Mouse (Mus musculus) cerebellum, adult 8-10 months (tissue): Measurements from ENCODE around the gene Ppp2r3d.
"Not testable (repeated sequence)": the region's sequence is repeated elsewhere in the genome, so short reads cannot be mapped to it uniquely, and the experiment has no call there.

Source experiments
- DNase-seq: peaks from one replicate; pipeline ENCODE4 v3.0.0; 2022

Ppp2r3d gene

DNA sequence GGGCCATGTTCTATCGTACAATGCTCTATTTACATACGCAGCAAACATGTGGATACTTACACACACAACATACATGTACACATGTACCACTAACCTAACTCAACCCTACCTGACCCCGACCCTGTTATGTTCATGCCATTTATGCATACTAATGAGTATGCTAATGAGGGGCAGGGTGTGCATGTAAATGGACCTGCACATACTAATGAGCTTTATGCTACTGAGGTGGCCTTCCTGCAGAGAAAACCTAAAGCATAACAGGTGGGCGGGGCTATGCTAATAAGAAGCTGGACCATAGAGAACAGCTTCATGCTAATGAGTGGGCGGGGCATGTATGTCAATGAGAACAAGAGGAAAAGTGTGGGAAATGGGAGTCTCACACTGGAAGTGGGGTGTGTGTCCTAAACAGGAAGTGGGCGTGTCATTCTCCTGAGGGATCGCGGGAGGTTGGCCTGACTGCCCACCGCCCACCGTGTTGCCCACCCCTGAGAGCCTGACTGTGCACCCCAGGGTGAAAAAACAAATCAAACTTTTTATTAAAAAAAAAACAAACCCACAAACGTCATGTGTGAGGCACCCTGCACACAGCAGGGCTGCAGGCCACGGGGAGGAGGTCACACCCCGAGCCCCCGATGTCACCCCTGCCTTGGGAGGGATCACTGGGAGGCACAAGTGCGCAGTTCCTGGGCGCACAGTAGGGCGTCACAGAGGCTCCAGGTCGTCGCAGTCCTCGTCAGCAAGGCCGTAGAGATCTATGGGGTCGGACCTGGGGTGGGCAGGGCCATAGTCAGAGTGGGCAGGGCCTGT is at the start of gene Ppp2r3d:
Gene Ppp2r3d, minus strand, starts transcription at position 803 of the 807 bp plus-strand sequence.
- peak; percentile 14 for DNase-seq

DNA sequence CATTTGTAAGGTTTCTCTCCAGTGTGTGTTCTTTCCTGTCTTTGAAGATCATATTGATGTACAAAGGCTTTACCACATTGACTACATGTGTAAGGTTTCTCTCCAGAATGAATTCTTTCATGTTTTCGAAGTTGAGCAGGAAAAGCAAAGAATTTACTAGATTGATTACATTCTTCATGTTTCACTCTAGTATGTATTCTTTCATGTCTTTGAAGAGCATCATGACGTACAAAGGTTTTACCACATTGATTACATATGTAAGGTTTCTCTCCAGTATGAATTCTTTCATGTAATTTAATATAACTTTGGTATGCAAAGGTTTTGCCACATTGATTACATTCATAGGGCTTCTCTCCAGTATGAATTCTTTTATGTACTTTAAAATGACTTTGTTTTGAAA is 17.0 kb upstream of the Ppp2r3d start, which contains the start of gene Gm21836:
Gene Gm21836, minus strand, starts transcription at position 101 of the 400 bp plus-strand sequence.
- DNase-seq = not testable (repeated sequence)

DNA sequence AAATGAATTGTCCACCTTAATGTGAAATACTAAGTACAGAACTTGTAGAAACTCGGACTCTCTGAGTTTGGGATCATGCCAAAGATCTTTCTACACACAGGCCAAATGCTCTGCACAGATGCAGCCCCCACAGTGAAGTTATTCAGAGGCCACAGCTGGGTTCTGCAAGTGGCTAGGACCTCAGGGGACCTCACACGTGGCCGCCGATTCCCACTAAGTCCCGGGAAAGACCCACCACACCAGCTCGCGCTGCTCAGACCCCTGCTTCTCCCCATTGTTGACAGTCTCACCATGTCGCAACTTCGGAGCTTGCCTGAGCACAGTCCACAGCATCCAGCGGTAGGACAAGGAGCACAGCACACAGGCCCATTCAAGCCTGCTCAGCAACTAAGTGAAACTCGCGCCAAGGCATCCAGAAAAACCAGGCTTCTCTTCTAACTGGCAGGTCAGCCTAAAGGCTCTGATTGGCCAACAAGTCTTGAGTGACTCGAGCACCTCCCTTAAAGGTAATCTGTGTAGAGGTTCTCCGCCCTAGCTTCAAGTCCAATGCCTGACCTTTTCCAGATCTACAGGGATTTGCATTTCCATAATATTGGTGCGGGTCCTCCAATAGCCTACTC is 3.8 kb upstream of the Ppp2r3d start:
- DNase-seq = not testable (repeated sequence)

DNA sequence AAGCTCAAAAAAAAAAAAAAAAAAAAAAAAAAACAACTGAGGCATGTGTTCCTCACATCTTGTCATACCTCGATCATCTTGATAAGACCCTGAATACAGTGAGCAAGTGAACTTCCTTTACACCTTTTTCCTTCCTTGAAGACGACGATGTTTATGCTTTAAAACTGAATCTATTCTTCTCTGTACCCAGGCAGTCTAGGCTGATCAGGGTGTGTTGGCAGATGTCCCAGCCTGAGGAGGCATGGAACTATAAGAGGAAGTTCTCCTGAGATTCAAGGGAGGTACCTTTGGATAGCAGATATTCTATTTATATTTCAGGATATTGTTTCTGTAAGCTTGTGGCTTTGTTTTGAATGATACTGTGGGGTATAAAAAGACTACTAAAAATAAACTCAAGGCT is 1.4 kb upstream of the Ppp2r3d start:
- no peak for DNase-seq

DNA sequence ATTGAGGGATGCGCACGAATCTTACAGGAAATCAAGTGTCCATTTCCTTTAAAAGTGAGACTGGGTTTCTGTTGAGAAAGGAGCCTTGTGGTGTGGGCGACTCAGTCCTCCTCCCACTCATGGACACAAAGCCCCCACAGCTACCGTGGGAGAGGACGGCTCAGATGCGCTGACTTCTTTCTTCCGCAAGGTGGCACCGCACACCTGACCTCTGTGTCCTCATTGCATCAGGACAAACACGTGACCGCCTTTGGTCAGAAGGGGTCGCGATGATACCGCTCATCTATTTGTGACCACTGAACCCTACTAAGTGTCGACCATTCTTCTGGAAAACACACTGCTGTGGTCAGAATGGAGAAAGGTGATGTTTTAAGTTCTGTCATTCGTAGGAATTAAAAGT is 1.0 kb downstream of the Ppp2r3d start:
- DNase-seq = peak; percentile 5

DNA sequence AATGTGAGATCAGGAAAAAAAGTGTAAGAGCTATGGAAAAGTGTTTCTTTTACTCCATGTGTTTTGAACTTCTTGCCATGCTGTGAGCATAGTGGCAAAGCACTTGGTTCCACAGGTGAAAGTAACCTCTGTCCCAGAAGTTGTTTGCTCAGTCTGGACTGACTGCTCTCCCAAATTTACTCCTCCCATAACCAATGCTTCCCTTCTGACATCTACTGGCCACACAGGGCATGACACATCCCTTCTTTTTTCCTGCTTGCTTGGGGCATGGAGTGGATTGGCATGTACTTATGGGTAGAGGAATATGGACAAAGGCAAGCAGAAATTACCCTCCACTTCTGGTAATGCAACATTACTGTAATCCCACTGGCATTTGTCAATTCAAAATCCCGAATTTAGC is 20.1 kb downstream of the Ppp2r3d start:
- no peak for DNase-seq

DNA sequence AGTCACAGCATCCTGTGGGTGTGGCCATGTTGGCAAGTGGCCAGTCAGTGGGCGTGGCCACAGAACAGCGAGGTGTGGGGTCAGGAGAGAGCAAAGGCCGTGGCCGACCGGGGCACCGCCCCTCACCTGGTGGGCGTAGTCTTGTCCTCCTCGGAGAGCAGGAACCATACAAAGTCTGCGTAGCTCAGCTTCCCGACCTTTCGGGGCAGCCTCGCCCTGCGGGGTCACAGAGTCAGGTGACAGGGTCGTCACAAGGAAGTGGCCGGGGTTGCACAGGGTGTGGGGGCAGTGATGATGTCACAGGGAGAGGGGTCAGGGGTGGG is 34.2 kb downstream of the Ppp2r3d start:
- DNase-seq = peak; percentile 38

DNA sequence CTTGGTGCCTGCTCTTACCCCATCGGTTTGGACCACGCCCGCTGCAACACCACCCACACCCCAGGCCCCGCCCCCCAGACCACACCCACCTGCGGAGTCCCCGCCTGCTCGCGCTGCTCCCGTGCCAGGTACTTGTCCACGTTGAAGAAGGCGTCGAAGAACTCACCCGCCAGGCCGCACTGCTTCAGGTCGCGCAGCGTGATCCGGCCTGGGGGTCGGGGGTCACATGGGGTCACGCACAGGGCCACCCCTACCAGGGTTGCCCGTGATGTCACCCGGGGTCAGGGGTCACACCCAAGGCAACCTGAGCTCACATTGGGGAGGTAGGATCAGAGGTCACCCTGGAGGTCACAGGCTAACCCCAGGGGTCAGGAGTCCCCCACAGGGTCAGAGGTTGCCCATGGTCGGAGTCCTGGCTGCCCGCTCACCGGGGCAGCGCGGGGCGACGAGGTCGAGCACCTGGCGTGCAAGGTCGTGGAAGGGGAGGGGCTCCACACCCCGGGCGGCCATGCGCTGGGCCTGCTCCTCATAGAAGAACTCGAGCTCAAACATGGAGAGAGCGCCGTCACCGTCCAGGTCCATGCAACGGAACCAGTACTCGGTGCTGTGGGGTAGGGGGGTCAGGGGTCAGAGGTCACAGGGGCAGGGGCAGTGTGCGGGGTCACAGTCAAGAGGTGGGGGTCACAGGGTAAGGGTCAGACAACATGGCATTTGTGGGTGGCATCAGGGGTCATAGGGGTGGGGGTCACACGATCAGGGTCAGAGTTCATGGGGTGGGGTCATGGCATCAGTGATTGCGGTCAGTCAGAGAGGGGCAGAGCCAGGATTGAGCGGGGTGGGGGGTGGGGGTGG is 34.8 kb downstream of the Ppp2r3d start:
- peak; percentile 42 for DNase-seq

DNA sequence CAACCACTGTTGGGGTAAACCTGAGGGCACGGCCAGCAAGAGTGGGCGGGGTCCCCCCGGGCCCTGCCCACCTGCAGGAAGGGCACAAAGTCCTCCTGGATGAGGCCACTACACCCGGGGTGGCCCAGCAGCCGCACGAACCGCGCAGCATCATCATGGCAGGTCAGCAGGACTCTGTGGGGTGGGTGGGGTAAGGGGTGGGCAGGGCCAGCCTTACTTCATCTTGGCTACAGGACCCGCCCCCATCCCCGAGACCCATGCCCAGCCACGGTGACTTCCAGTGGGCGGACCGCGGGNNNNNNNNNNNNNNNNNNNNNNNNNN is 36.0 kb downstream of the Ppp2r3d start:
- no peak for DNase-seq

DNA sequence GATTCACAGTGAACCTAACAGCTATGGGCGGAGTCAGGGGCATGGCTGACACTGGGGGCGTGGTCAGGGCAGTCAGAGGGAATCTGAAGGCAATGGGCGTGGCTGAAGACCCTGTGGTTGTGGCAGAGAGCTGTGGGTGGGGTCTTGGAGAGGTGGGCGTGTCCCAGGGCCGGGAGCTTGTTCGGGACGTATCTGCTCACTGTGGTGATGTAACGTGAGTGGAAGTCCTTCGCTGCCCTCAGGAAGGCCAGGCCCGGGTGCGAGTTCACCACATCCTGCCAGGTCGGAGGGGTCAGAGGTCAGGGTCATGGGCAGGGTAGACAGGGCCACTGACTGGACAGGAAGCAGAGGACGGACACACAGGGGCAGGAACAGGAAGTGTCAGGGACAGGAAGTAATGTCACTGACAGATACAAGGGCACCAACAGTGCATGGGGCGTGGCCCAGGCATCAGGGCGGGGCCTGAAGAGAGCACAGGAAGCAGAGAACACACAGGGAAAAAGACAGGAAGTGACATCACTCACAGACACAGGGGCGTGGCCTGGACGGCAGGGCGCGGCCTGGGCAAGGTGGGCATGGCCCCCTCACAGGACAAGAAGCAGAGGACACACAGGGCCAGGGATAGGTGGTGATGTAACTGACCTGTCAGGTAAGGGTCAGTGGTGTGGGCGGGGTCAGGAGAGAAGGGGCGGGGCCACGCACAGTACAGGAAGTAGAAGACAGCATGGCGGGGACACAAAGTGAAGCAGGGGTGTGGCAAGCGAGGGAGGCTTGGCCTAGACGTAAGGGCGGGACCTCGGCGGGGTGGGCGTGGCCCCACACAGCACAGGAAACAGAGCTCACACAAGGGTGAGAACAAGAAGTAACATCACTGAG is 36.6 kb downstream of the Ppp2r3d start:
- peak; percentile 54 for DNase-seq

DNA sequence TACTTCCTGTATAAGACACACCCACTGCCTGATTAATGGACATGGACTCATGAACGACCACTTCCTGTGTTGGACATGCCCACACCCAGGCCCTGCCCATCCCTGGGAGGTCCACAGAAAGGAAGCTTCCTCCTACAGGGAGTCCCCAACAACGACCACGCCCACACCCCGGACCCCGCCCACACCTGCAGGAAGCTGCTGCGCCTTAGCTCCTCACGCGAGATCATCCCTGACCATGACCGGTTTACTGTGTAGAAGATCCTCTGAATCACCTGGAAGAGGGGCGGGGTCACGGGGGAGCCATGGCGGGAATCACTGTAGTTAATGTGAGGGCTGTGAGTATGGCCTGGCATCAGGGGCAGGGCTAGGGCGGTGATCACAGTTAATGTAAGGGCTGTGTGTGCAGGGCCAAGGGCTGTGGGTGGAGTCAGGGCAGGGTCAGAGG is 37.3 kb downstream of the Ppp2r3d start:
- peak; percentile 43 for DNase-seq

DNA sequence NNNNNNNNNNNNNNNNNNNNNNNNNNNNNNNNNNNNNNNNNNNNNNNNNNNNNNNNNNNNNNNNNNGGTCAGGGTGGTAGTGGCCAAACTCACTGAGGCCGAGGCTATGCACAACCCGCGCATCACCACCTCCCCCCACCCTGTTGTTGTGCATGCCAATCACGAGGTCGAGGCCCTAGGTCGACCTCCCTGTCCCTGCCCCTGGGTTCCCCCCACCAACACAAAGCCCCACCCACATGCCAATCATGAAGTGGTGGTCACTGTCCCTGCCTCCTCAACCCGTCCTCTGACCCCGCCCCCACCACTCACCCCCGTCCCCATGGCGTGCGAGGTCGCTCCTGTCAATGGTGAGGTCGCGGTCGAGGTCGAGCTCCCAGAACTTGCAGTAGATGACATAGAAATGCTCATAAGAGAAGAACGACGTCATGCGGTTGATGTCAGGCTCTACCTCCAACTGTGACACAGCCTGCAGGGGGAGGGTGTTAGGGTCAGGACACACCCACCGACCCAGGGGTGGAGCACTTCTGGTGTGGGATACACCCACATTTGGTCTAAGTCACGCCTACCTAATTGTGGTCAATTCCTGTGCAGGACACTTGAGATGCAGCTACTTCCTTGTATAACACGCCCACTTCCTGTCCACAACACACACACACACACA is 37.9 kb downstream of the Ppp2r3d start:
- peak; percentile 34 for DNase-seq

DNA sequence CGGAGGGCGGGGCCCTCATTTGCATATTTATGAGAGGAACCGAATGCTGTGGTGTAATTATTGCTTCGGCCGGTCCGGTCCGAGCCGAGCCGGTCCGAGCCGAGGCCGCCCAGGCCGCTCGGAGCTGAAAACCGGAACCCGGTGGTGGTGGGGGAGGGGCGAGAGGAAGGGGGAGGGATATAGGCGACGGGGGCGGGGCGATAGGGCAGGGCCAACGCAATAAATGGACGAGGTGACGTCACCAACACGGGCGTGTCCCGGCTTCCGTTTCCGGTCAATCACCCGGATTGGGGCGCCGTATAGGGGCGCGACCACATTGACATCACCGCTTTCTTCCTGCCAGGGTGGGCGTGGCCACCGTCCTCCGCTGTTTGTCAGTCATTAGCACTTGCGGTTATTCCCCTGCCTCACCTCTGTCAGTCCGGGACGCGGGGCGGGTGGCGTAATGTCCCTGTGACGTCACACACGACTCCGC is 51.2 kb downstream of the Ppp2r3d start:
- DNase-seq = peak; percentile 97

DNA sequence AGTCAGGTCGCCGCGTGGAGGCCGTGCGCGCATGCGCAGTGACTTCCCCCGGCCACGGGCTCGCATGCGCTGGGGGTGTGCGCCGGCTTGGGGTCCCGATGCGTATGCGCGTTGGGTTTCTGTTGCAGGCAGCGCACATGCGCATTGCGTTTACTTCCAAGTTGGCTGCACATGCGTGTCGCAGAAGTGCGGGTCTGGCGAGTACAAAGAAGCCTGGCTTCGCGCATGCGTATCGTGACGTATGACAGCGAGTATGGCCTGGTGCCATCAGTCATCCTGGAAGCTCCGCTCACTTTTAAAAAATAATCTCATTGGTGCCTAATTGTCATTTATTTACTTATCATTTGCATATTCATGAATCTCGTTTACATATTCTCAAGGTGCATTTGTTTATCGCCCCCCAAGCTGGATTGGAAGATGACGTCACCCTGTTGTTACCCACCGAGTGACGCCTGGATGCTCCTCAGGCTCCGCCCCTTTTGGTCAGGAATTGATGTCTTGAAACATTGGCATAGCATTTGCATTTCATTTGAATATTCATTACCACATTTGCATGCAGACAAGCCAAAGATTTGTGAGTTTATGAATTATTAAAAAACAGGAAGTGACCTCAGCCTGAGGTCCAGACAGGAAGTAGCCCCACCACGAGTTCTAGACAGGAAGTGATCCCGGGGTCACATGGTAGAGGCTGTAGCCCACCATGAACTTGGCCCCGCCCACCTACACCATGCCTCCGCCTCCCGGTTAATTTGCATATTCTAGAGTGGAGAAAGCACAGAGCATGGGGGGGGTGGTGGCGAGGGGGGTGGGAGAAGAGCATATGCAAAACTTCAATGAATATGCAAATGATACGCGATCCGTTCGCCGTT is 51.9 kb downstream of the Ppp2r3d start:
- peak; percentile 99 for DNase-seq

DNA sequence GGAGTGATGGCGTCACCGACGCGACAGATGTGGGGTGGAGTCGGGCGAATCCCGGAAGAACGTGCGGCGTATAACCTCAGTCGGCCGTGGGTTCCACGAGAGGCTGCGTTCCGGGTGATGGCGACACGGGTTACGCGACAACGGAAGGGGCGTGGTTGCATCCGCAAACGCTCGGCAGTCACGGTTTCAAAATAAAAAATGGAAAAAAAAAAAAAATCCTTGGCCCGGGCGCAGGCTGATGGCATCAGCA is 52.5 kb downstream of the Ppp2r3d start:
- no peak for DNase-seq

DNA sequence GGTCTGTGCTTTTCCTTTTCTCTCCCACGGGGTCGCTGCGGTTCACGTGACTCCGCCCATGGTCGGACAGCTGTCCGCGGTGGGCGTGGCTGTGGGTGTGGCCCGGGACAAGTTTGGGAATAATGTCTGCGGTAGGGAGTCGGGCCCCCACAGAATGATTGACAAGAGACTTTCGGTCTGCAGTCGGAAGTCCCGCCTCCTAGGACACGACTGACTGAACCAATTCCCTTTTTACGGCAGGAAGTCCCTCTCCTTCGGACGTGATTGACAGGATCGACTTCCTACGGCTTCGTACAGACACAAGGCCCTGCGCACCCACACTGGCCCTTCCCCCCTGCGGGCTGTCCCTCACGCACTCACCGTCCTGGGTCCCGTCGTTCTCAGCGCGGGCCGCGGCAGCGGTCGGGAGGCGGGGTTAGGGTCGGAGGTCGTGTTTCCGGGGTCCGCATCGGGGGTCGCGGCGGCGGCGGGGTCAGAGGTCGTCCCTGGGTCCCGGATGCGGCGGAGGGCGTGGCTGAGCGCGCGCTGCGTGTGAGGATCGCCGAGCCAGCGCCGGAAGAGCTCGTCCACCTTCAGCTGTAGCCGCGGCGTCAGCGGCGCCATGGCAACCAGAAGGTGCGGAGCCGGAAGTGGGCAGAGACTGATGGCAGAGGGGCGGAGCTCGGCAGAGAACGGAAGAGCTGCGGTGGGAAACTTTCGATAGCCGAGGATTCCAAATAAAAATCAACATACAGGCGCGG is 53.0 kb downstream of the Ppp2r3d start:
- DNase-seq = peak; percentile 98

DNA sequence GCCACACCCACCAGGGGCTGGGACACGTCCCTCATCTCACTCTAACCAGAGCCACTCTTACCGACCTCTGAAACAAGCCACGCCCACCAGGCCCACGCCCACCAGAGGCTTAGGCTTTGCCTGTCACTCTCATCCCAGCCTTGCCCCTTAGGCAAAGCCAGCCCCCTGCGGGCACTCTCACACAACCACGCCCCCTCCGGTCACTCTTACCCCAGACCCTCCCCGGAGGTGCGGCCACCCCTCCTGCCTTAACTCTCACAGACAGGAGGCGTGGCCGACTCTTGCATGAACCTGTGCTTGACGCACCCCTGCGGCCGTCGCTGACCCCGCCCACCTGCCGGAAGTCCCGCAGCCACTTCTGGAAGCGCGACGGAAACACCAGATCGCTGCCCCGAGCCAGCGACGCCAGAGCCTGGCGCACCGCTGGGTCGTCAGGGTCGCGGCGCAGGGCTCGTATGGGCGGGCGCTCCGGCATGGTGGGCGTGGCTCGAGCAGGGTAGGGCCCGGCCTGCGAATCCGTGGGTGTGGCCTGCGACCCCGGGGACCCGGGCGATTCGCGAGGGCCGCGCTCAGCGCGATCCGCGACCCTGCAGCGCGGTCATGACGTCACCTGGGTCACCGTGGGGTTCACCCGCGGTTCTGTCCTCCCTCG is 53.7 kb downstream of the Ppp2r3d start:
- DNase-seq = peak; percentile 87

DNA sequence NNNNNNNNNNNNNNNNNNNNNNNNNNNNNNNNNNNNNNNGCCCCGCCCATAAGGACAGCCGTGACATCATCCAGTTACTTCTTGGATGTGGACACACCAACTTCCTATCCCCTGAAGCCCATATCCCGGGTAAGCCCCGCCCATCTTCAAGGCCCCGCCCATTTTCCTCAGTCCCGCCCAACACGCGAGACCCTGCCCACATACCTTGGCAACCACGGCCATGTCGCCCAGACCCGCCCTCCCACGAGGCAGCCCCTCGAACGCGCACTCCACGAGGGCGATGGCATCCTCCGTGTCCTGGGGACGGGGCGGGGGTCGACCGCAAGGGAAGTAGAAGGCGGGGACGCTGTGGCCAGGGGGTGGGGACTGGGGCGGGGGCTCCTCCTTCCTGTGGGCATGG is 54.3 kb downstream of the Ppp2r3d start:
- peak; percentile 77 for DNase-seq

DNA sequence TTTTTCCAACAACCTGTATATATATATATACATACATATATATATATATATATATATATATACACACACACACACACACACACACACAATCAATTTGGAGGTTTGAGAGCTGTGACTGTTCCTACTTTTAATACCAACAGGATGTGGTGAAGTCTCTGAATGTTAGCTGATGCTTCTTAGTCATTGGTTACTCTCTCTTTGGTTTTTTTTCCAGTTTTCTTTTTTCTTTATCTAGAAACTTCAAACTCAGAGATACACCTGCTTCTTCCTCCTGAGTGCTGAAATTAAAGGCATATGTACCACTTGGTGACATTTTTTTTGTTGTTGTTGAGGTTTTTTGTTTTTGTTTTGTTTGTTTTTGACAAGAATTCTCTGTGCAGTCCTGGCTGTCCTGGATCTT is 63.8 kb downstream of the Ppp2r3d start:
- DNase-seq = no peak

DNA sequence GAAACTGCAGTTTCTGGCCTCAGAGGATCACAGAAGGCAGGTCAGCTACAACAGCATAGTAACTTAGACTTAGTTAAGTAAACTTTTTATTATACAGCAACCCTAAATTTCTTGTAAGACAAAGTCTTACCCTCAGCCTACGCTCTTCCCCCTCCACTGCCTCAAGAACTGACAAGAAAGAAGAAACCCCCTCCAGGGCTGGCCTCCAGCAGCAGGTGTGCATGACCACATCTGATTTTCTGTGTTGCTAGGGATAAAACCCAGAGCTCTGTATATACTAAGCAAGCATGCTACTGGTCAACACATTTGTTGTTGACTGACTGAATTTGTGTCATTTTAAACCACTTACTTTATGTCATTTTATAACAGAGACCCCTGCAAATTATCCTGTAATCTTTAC is 65.1 kb downstream of the Ppp2r3d start:
- DNase-seq = no peak
